Mouse (Mus musculus): ENCODE measurements around the gene Kat6b.

- TF ChIP-seq CTCF (IDR thresholded peaks at IDR 0.05; ENCODE audit: control insufficient read depth, insufficient read depth, low read length): no peak
- no peak for TF ChIP-seq POLR2A (IDR thresholded peaks at IDR 0.05; ENCODE audit: borderline replicate concordance, control insufficient read depth, low read depth, low read length)
These were observed 25.4 kb upstream of the Kat6b start for GRCm38 (mm10) chr14:21455654-21456350.

Measured in bone marrow, adult 2 months (tissue).